12 mouse cellular contexts compared by ENCODE assay signal in genomic region chr3:7943646-7944381, GRCm38 (mm10).
DNase-seq lines count a peak whose midpoint lies in the region; ATAC-seq and TF ChIP-seq lines count a peak whose summit lies in the region.
"Had no signal": no experiment of that assay in that cellular context is flagged by ENCODE, and none has a peak within 500 bp of the region (broad histone marks: within the 10 kb centered on the region; RNA-seq: fewer than 3 reads in every experiment).

No protein-coding gene starts in this region.

- no peaks in the 10 kb centered on the region for H3K4me1 ChIP-seq in forebrain, postnatal 0 days (ENCODE audit: insufficient read depth)
- H3K4me1 ChIP-seq in forebrain, embryonic 12.5 days = no peaks in the 10 kb centered on the region
- no peaks in the 10 kb centered on the region for H3K4me1 ChIP-seq in embryonic facial prominence, embryonic 14.5 days (ENCODE audit: control insufficient read depth, insufficient read depth, low read length)
- peaks cover 9% of the 10 kb centered on the region for H3K4me1 ChIP-seq in limb, embryonic 13.5 days

- no peak overlapping the region for H3K9ac ChIP-seq in forebrain, postnatal 0 days
- no peak overlapping the region for H3K9ac ChIP-seq in forebrain, embryonic 12.5 days
- H3K9ac ChIP-seq in embryonic facial prominence, embryonic 14.5 days (ENCODE audit: low read depth, low read length) = no peak overlapping the region
- no peak overlapping the region for H3K9ac ChIP-seq in limb, embryonic 13.5 days

- 27% methylated on average over 8 of the region's 8 CpGs for WGBS in forebrain, postnatal 0 days
- 44% methylated on average over 8 of the region's 8 CpGs for WGBS in forebrain, embryonic 12.5 days
- 26% methylated on average over 8 of the region's 8 CpGs for WGBS in embryonic facial prominence, embryonic 14.5 days
- WGBS in limb, embryonic 13.5 days = 6% methylated on average over 8 of the region's 8 CpGs

- H3K27me3 ChIP-seq in forebrain, postnatal 0 days (ENCODE audit: insufficient read depth, low read length) = no peaks in the 10 kb centered on the region
- H3K27me3 ChIP-seq in forebrain, embryonic 12.5 days = no peaks in the 10 kb centered on the region
- H3K27me3 ChIP-seq in Patski = peaks cover 3% of the 10 kb centered on the region
- H3K27me3 ChIP-seq in embryonic facial prominence, embryonic 14.5 days (replicated peaks; ENCODE audit: control insufficient read depth, insufficient read depth, low read length) = no peaks in the 10 kb centered on the region
- 0 out of 2 replicates have a peak, but pooled peaks cover 3% of the 10 kb centered on the region for H3K27me3 ChIP-seq in limb, embryonic 13.5 days

- CTCF ChIA-PET in Patski (lab: Charles Lee) = no interaction called here

- peak; percentile 77 for ATAC-seq in forebrain, postnatal 0 days
- no peak for ATAC-seq in forebrain, embryonic 12.5 days (ENCODE audit: low FRiP score)
- ATAC-seq in Patski = peak; percentile 71
- ATAC-seq in embryonic facial prominence, embryonic 14.5 days (ENCODE audit: low read depth) = peak; percentile 92
- ATAC-seq in limb, embryonic 13.5 days (ENCODE audit: low FRiP score, low read depth) = peak; percentile 97
- ATAC-seq: inflammation-experienced regulatory T-cells, adult 6 months had no signal

- TF ChIP-seq CTCF in forebrain, postnatal 0 days (IDR thresholded peaks at IDR 0.05; ENCODE audit: low read depth) = no peak
- no peak for TF ChIP-seq CTCF in Patski (IDR thresholded peaks at IDR 0.05)

- no peak overlapping the region for H3K4me3 ChIP-seq in forebrain, postnatal 0 days (ENCODE audit: low read depth, low read length)
- no peak overlapping the region for H3K4me3 ChIP-seq in forebrain, embryonic 12.5 days (replicated peaks)
- H3K4me3 ChIP-seq in embryonic facial prominence, embryonic 14.5 days (ENCODE audit: low read depth, low read length) = no peak overlapping the region
- peak overlapping the region; percentile 7; the same call in 1 of the 2 replicates for H3K4me3 ChIP-seq in limb, embryonic 13.5 days
- H3K4me3 ChIP-seq: layer of hippocampus, adult 2 months had no signal

- no peak overlapping the region for H3K4me2 ChIP-seq in forebrain, postnatal 0 days (ENCODE audit: low read depth)
- H3K4me2 ChIP-seq in forebrain, embryonic 12.5 days = no peak overlapping the region
- H3K4me2 ChIP-seq in embryonic facial prominence, embryonic 14.5 days (ENCODE audit: low read depth, low read length) = peak overlapping the region; percentile 12; the same call in 1 of the 2 replicates
- peak overlapping the region; percentile 41 for H3K4me2 ChIP-seq in limb, embryonic 13.5 days (replicated peaks)

- no peaks in the 10 kb centered on the region for H3K36me3 ChIP-seq in forebrain, postnatal 0 days (ENCODE audit: insufficient read depth)
- no peaks in the 10 kb centered on the region for H3K36me3 ChIP-seq in forebrain, embryonic 12.5 days (replicated peaks)
- no peaks in the 10 kb centered on the region for H3K36me3 ChIP-seq in embryonic facial prominence, embryonic 14.5 days (ENCODE audit: control insufficient read depth, insufficient read depth, low read length)
- no peaks in the 10 kb centered on the region for H3K36me3 ChIP-seq in limb, embryonic 13.5 days

- no peak overlapping the region for H3K27ac ChIP-seq in forebrain, postnatal 0 days (ENCODE audit: low read depth, low read length)
- H3K27ac ChIP-seq in forebrain, embryonic 12.5 days = no peak overlapping the region
- H3K27ac ChIP-seq in embryonic facial prominence, embryonic 14.5 days (replicated peaks; ENCODE audit: low read depth, low read length) = no peak overlapping the region
- H3K27ac ChIP-seq in limb, embryonic 13.5 days = no peak overlapping the region
- H3K27ac ChIP-seq: layer of hippocampus, adult 2 months had no signal

- in situ Hi-C loops in Patski (cut with MboI; ENCODE audit: low pct_unique_long_range_greater_than_20kb) = no loop called here

- peak; percentile 14 for DNase-seq in forebrain, postnatal 0 days
- peak; percentile 47 for DNase-seq in Patski (ENCODE audit: low read depth, low spot score)
- peak; percentile 40 for DNase-seq in embryonic facial prominence, embryonic 14.5 days (ENCODE audit: low spot score)
- no peak for DNase-seq in gastrocnemius, postnatal 25 days
- no peak for DNase-seq in frontal cortex, postnatal 10 days (ENCODE audit: low spot score in 2 of 2)
- no peak for DNase-seq in left cerebral cortex, adult 9 months (ENCODE audit: low spot score in 2 of 2)
- DNase-seq: lung, adult 2 months; thymus, postnatal 36 days had no signal

- POLR2A ChIA-PET in Patski (lab: Charles Lee) = no interaction called here

- H3K9me3 ChIP-seq in forebrain, postnatal 0 days (ENCODE audit: low read length) = no peaks in the 10 kb centered on the region
- no peaks in the 10 kb centered on the region for H3K9me3 ChIP-seq in forebrain, embryonic 12.5 days
- H3K9me3 ChIP-seq in embryonic facial prominence, embryonic 14.5 days (ENCODE audit: control insufficient read depth, low read length) = no peaks in the 10 kb centered on the region
- 0 out of 2 replicates have a peak, but pooled peaks cover 3% of the 10 kb centered on the region for H3K9me3 ChIP-seq in limb, embryonic 13.5 days

Comparison
In these comparisons a context has a peak if more than half of its experiments do, and no peak if none do; other contexts are left out.
1. DNase-seq: peak in forebrain, postnatal 0 days (single experiment), Patski (single experiment) and embryonic facial prominence, embryonic 14.5 days (single experiment); none in gastrocnemius, postnatal 25 days (single experiment), frontal cortex, postnatal 10 days (0 of 2) and left cerebral cortex, adult 9 months (0 of 2).
2. H3K4me2 ChIP-seq: peak in embryonic facial prominence, embryonic 14.5 days (single experiment) and limb, embryonic 13.5 days (single experiment); none in forebrain, postnatal 0 days (single experiment) and forebrain, embryonic 12.5 days (single experiment).